Mouse (Mus musculus) limb, embryonic 10.5 days (tissue): ENCODE measurements at regions not wholly inside any gene's neighbourhood (a gene's known extent, or its start where the extent isn't known, plus 50 kb on each side); places are given as distances from the start of the nearest gene placed in this dataset.

Experiments used
- DNase-seq: peaks from one replicate; pipeline ENCODE4 v3.0.0-alpha.2; 2017; ENCODE audit warnings: low spot score
- H3K27ac ChIP-seq: fragments of 300-500 bp; sonication (generic); 2 replicates; pipeline ENCODE4 v1.5.1; 2016; ENCODE audit warnings: mild to moderate bottlenecking
- H3K27me3 ChIP-seq: fragments of 300-500 bp; sonication (generic); 2 replicates; pipeline ENCODE4 v1.6.1; 2016; ENCODE audit warnings: low read depth, mild to moderate bottlenecking; ENCODE audit not compliant: poor library complexity, severe bottlenecking
- H3K36me3 ChIP-seq: fragments of 300-500 bp; sonication (generic); 2 replicates; pipeline ENCODE4 v1.6.1; 2016; ENCODE audit warnings: mild to moderate bottlenecking, moderate library complexity
- H3K4me1 ChIP-seq: fragments of 300-500 bp; sonication (generic); 2 replicates; pipeline ENCODE4 v1.6.1; 2016
- H3K4me3 ChIP-seq: fragments of 300-500 bp; sonication (generic); 2 replicates; pipeline ENCODE4 v1.5.1; 2016; ENCODE audit warnings: mild to moderate bottlenecking, moderate library complexity
- H3K9me3 ChIP-seq: fragments of 300-500 bp; sonication (generic); replicated peaks from 2 replicates; pipeline ENCODE4 v1.6.1; 2016; ENCODE audit warnings: mild to moderate bottlenecking
- WGBS: fragments of 180-500 bp; shearing (Covaris S2); methylation state at CpG from one replicate; pipeline ENCODE4 v1.1.7; 2016; 5-methylcytosine and 5-hydroxymethylcytosine counted together

- no peaks in the 10 kb centered on the region for H3K9me3 ChIP-seq
- no peaks in the 10 kb centered on the region for H3K27me3 ChIP-seq
- 37% methylated on average over 12 of the region's 12 CpGs for WGBS
- peak overlapping the region; percentile 74 for H3K27ac ChIP-seq
- peak; percentile 63 for DNase-seq
- H3K4me1 ChIP-seq: peaks cover 24% of the 10 kb centered on the region
- H3K36me3 ChIP-seq: no peaks in the 10 kb centered on the region
- H3K4me3 ChIP-seq: no peak overlapping the region
These were observed 92.2 kb downstream of the Gas1 start for GRCm38 (mm10) chr13:60084975-60085374.

- Histone ChIP-seq H3K4me3 (no peak overlapping the region), H3K36me3 (no peaks in the 10 kb centered on the region), H3K27ac (no peak overlapping the region), H3K27me3 (no peaks in the 10 kb centered on the region), H3K9me3 (no peaks in the 10 kb centered on the region), H3K4me1 (peaks cover 24% of the 10 kb centered on the region)
- no peak for DNase-seq
- 63% methylated on average over 4 of the region's 4 CpGs for WGBS
These were observed 92.9 kb downstream of the Gas1 start for GRCm38 (mm10) chr13:60084290-60084689.

GRCm38 (mm10) chr13:60080113-60080512 is 97.1 kb downstream of the Gas1 start:
- Histone ChIP-seq H3K27ac (peak overlapping the region; percentile 3; the same call in 1 of the 2 replicates), H3K27me3 (no peaks in the 10 kb centered on the region), H3K4me1 (peaks cover 41% of the 10 kb centered on the region), H3K9me3 (no peaks in the 10 kb centered on the region), H3K36me3 (no peaks in the 10 kb centered on the region), H3K4me3 (no peak overlapping the region)
- WGBS: 92% methylated on average over 10 of the region's 10 CpGs
- DNase-seq: no peak

- H3K36me3 ChIP-seq: no peaks in the 10 kb centered on the region
- H3K4me3 ChIP-seq: no peak overlapping the region
- H3K27ac ChIP-seq: peak overlapping the region; percentile 57
- H3K9me3 ChIP-seq: no peaks in the 10 kb centered on the region
- WGBS: 83% methylated on average over 8 of the region's 8 CpGs
- peaks cover 33% of the 10 kb centered on the region for H3K4me1 ChIP-seq
- no peaks in the 10 kb centered on the region for H3K27me3 ChIP-seq
- DNase-seq: no peak
These were observed 98.7 kb downstream of the Gas1 start for GRCm38 (mm10) chr13:60078331-60079050.

- no peaks in the 10 kb centered on the region for H3K27me3 ChIP-seq
- peak overlapping the region; percentile 76 for H3K27ac ChIP-seq
- WGBS: 61% methylated on average over 6 of the region's 6 CpGs
- no peak overlapping the region for H3K4me3 ChIP-seq
- H3K4me1 ChIP-seq: peaks cover 48% of the 10 kb centered on the region
- H3K36me3 ChIP-seq: no peaks in the 10 kb centered on the region
- H3K9me3 ChIP-seq: no peaks in the 10 kb centered on the region
- no peak for DNase-seq
These were observed 100.9 kb downstream of the Gas1 start for GRCm38 (mm10) chr13:60076147-60076800.

- no peak for DNase-seq
- Histone ChIP-seq H3K36me3 (no peaks in the 10 kb centered on the region), H3K4me1 (peaks cover 70% of the 10 kb centered on the region), H3K27ac (peak overlapping the region; percentile 66), H3K4me3 (no peak overlapping the region), H3K9me3 (no peaks in the 10 kb centered on the region), H3K27me3 (no peaks in the 10 kb centered on the region)
- WGBS: 49% methylated on average over 9 of the region's 9 CpGs
These were observed 105.6 kb downstream of the Gas1 start for GRCm38 (mm10) chr13:60071595-60071994.

- DNase-seq: peak; percentile 85
- Histone ChIP-seq H3K36me3 (no peaks in the 10 kb centered on the region), H3K27ac (peak overlapping the region; percentile 77), H3K27me3 (no peaks in the 10 kb centered on the region), H3K4me3 (no peak overlapping the region), H3K4me1 (peaks cover 83% of the 10 kb centered on the region), H3K9me3 (no peaks in the 10 kb centered on the region)
- WGBS: 10% methylated on average over 9 of the region's 9 CpGs
These were observed 108.0 kb downstream of the Gas1 start for GRCm38 (mm10) chr13:60069196-60069595.

- Histone ChIP-seq H3K27me3 (no peaks in the 10 kb centered on the region), H3K9me3 (no peaks in the 10 kb centered on the region), H3K27ac (peak overlapping the region; percentile 77; the same call in 1 of the 2 replicates), H3K4me3 (no peak overlapping the region), H3K4me1 (peaks cover 79% of the 10 kb centered on the region), H3K36me3 (no peaks in the 10 kb centered on the region)
- 91% methylated on average over 9 of the region's 9 CpGs for WGBS
- DNase-seq: no peak
These were observed 109.8 kb downstream of the Gas1 start for GRCm38 (mm10) chr13:60067325-60067724.

- Histone ChIP-seq H3K36me3 (no peaks in the 10 kb centered on the region), H3K27me3 (no peaks in the 10 kb centered on the region), H3K27ac (peak overlapping the region; percentile 39; the same call in 1 of the 2 replicates), H3K4me1 (peaks cover 70% of the 10 kb centered on the region), H3K4me3 (no peak overlapping the region), H3K9me3 (no peaks in the 10 kb centered on the region)
- 76% methylated on average over 6 of the region's 6 CpGs for WGBS
- no peak for DNase-seq
These were observed 115.6 kb downstream of the Gas1 start for GRCm38 (mm10) chr13:60061589-60061988.

GRCm38 (mm10) chr13:60057761-60058274 is 119.3 kb downstream of the Gas1 start:
- no peaks in the 10 kb centered on the region for H3K9me3 ChIP-seq
- peak; percentile 67 for DNase-seq
- WGBS: 10% methylated on average over 13 of the region's 13 CpGs
- no peaks in the 10 kb centered on the region for H3K36me3 ChIP-seq
- H3K27me3 ChIP-seq: no peaks in the 10 kb centered on the region
- peaks cover 67% of the 10 kb centered on the region for H3K4me1 ChIP-seq
- peak overlapping the region; percentile 84 for H3K27ac ChIP-seq
- H3K4me3 ChIP-seq: peak overlapping the region; percentile 14; the same call in 1 of the 2 replicates

GRCm38 (mm10) chr13:60054531-60054930 is 122.6 kb downstream of the Gas1 start:
- Histone ChIP-seq H3K27me3 (no peaks in the 10 kb centered on the region), H3K9me3 (no peaks in the 10 kb centered on the region), H3K27ac (peak overlapping the region; percentile 77), H3K4me1 (peaks cover 74% of the 10 kb centered on the region), H3K4me3 (no peak overlapping the region), H3K36me3 (no peaks in the 10 kb centered on the region)
- 19% methylated on average over 3 of the region's 3 CpGs for WGBS
- no peak for DNase-seq

- Histone ChIP-seq H3K9me3 (no peaks in the 10 kb centered on the region), H3K4me3 (no peak overlapping the region), H3K4me1 (peaks cover 74% of the 10 kb centered on the region), H3K27me3 (no peaks in the 10 kb centered on the region), H3K27ac (peak overlapping the region; percentile 59), H3K36me3 (no peaks in the 10 kb centered on the region)
- 51% methylated on average over 9 of the region's 9 CpGs for WGBS
- no peak for DNase-seq
These were observed 123.1 kb downstream of the Gas1 start for GRCm38 (mm10) chr13:60054081-60054480.

GRCm38 (mm10) chr13:60051866-60052265 is 125.3 kb downstream of the Gas1 start:
- DNase-seq: no peak

More at GRCm38 (mm10) chr13:60051866-60052265, 125.3 kb downstream of the Gas1 start:
- Histone ChIP-seq H3K36me3 (no peaks in the 10 kb centered on the region), H3K9me3 (no peaks in the 10 kb centered on the region), H3K27me3 (no peaks in the 10 kb centered on the region), H3K4me3 (no peak overlapping the region), H3K4me1 (peaks cover 70% of the 10 kb centered on the region), H3K27ac (no peak overlapping the region)
- WGBS: 54% methylated on average over 1 of the region's 1 CpGs
